Mouse (Mus musculus) spleen, adult 2 months (tissue): ENCODE measurements around the gene Atxn10.

Experiments
- CTCF ChIP-seq: fragments of 200-500 bp; IDR thresholded peaks from 2 replicates; pipeline ENCODE4 v1.5.1; 2011; ENCODE audit warnings: mild to moderate bottlenecking, inconsistent platforms; ENCODE audit not compliant: insufficient read depth, insufficient read length, insufficient replicate concordance; ENCODE audit errors: extremely low read depth
- POLR2A ChIP-seq: fragments of 200-500 bp; IDR thresholded peaks from 2 replicates; pipeline ENCODE4 v1.6.1; 2011; ENCODE audit warnings: low read depth, low read length, inconsistent platforms

DNA sequence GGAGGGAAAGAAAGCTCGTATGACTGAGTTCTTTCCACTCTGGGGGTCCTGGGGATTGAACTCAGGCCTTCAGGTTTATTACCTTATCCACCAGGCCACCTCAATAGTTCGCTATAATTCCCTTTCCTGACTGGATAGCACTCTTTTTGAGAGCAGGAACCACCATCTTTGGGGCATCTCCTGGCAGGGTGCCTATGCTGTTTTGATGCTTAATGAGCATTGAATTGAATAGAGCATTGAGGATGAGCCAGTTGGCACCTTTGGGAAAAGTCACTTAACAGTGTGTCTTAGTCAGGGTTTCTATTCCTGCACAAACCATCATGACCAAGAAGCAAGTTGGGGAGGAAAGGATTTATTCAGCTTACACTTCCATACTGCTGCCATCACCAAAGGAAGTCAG lies 8.6 kb downstream of the Atxn10 start:
- no peak for TF ChIP-seq CTCF
- TF ChIP-seq POLR2A = no peak
